Mouse (Mus musculus): ENCODE data around the gene Drap1. TPM values are rescaled to one million over a fixed set of nuclear protein-coding genes. Genes with fewer than 3 reads are reported as not detected.

The Drap1 gene
- polyA plus RNA-seq, 1 experiment from 2014 or later: 108 TPM

- WGBS (ENCODE audit: insufficient replicate concordance): 26% methylated on average over 3 of the region's 3 CpGs
- Histone ChIP-seq H3K36me3 (peaks cover 32% of the 10 kb centered on the region), H3K9ac (peak overlapping the region; percentile 82), H3K4me2 (peak overlapping the region; percentile 90), H3K9me3 (replicated peaks) (no peaks in the 10 kb centered on the region), H3K4me3 (peak overlapping the region; percentile 81), H3K27me3 (replicated peaks) (0 out of 2 replicates have a peak, but pooled peaks cover 5% of the 10 kb centered on the region), H3K27ac (peak overlapping the region; percentile 68; the same call in 1 of the 2 replicates), H3K4me1 (peaks cover 49% of the 10 kb centered on the region)
- no peak for ATAC-seq
These were observed 35.1 kb upstream of the Drap1 start for GRCm38 (mm10) chr19:5459896-5460295.

DNA sequence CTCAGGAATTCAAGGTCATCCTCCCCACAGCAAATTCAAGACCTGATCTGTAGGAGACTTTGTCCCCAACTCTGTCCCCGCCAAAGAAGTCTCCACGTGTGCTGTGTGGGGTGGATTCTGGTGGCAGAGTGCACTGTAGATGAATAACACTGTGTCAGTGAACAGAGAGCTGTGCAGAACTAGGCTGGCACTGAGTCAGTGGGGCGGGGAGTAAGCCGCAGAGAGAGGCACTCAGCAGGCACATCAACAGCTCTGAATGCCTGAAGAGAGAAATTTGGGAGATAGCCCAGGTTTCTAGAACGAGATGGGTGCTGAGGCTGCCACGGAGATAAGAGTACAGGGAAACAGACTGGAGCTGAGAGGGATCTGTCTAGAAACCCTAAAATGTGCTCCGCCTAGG lies 34.2 kb upstream of the Drap1 start:
- WGBS (ENCODE audit: insufficient replicate concordance): 54% methylated on average over 7 of the region's 7 CpGs
- H3K4me1 ChIP-seq: peaks cover 51% of the 10 kb centered on the region
- peaks cover 32% of the 10 kb centered on the region for H3K36me3 ChIP-seq
- H3K27me3 ChIP-seq (replicated peaks): 0 out of 2 replicates have a peak, but pooled peaks cover 5% of the 10 kb centered on the region
- H3K9me3 ChIP-seq (replicated peaks): no peaks in the 10 kb centered on the region
- H3K9ac ChIP-seq: no peak overlapping the region
- H3K4me3 ChIP-seq: no peak overlapping the region
- no peak overlapping the region for H3K27ac ChIP-seq
- H3K4me2 ChIP-seq: no peak overlapping the region
- ATAC-seq: no peak

GRCm38 (mm10) chr19:5457746-5458442 lies 33.1 kb upstream of the Drap1 start, which contains the start of gene Ccdc85b:
Gene Ccdc85b, minus strand, starts transcription at chr19:5457894.
- Histone ChIP-seq H3K4me1 (peaks cover 51% of the 10 kb centered on the region), H3K27ac (peak within 1 kb of the TSS; percentile 61), H3K27me3 (replicated peaks) (0 out of 2 replicates have a peak, but pooled peaks cover 5% of the 10 kb centered on the region), H3K4me2 (peak within 1 kb of the TSS; percentile 87), H3K4me3 (peak within 1 kb of the TSS; percentile 69), H3K9me3 (replicated peaks) (no peaks in the 10 kb centered on the region), H3K9ac (peak within 1 kb of the TSS; percentile 73), H3K36me3 (peaks cover 25% of the 10 kb centered on the region)
- WGBS (ENCODE audit: insufficient replicate concordance): 20% methylated on average over 14 of the region's 14 CpGs
- peak; percentile 7; the same call in 1 of the 2 replicates for ATAC-seq

DNA sequence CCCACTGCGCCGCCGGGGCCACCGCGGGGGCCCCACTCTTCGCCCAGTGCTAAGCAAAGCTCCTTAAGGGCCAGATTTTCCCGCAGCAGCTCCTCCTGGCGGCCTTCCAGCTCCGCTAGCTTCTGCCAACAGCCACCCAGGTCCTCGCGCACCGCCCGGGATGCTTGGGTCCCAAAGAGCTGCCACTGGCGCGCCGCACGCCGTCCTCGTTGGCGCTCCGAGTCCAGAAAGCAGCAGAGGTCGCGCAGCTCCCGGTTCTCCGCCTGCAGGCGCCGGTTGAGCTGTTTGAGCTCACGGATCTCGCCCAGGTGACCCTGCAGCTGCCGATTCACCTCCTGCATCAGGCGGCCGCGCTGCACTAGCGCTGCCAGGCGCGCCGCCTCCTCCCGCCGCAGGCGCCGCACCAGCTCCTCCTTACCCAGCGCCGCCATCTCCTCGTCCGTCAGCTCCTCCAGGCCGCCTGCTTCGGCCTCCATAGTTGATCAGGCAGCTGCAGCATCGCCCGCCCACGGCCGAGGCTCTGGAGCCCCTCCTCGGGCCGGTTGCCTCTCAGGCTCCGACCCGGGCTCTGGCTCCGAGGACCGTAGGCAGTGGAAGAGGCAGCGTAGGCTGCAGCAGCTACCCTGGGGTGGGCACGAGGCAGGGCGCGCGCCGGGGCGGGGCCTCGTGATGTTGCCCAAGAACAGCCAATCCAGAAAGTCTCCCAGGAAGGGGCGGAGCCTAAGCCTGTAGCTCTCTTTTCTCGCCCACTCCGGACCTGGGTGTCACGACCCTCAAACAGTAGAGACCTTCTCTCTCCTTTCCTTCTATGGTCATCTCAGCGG lies 32.4 kb upstream of the Drap1 start:
- Histone ChIP-seq H3K4me1 (peaks cover 51% of the 10 kb centered on the region), H3K4me2 (peak overlapping the region; percentile 87), H3K9ac (peak overlapping the region; percentile 73), H3K27me3 (replicated peaks) (0 out of 2 replicates have a peak, but pooled peaks cover 5% of the 10 kb centered on the region), H3K9me3 (replicated peaks) (no peaks in the 10 kb centered on the region), H3K4me3 (peak overlapping the region; percentile 69), H3K36me3 (peaks cover 19% of the 10 kb centered on the region), H3K27ac (peak overlapping the region; percentile 61)
- WGBS (ENCODE audit: insufficient replicate concordance): 1% methylated on average over 70 of the region's 70 CpGs
- peak; percentile 88 for ATAC-seq

DNA sequence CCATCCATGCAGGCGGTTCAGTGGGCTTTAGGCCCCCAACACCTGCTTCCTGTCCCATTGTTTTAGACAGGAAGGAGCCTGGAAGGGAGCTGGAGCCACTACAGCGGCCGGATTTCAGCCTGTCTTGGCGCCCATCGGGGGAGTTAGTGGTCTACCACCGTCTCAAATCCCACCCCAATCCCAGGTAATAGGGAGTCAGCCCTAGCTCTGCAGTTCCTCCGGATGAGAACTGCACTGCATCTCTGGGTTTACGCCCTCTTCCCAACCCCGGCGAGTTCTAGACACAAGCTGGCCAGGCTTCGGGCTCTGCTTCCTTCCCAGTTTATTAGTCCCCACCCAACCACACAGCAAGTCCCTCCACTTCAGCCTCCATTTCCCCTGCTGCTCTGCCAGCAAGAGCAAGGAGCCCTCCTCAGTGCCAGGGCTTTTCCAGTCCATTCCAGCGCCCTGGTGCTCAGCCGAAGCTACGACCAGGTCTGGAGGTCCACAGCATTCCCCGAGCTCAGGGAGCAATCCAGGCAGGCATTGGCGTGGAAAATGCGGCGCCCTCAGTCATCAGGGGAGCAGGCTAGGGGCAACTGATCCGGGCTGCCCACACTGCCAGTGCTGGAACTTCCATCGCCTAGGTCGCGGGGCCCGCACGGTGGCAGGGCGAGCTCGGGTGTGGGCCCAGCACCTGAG lies 31.6 kb upstream of the Drap1 start:
- 5% methylated on average over 26 of the region's 26 CpGs for WGBS (ENCODE audit: insufficient replicate concordance)
- peak overlapping the region; percentile 73 for H3K9ac ChIP-seq
- peak overlapping the region; percentile 54 for H3K27ac ChIP-seq
- H3K4me3 ChIP-seq: peak overlapping the region; percentile 69
- no peak for ATAC-seq
- H3K4me2 ChIP-seq: peak overlapping the region; percentile 87
- H3K36me3 ChIP-seq: peaks cover 19% of the 10 kb centered on the region
- H3K9me3 ChIP-seq (replicated peaks): no peaks in the 10 kb centered on the region
- peaks cover 48% of the 10 kb centered on the region for H3K4me1 ChIP-seq
- peaks cover 9% of the 10 kb centered on the region for H3K27me3 ChIP-seq (replicated peaks)

DNA sequence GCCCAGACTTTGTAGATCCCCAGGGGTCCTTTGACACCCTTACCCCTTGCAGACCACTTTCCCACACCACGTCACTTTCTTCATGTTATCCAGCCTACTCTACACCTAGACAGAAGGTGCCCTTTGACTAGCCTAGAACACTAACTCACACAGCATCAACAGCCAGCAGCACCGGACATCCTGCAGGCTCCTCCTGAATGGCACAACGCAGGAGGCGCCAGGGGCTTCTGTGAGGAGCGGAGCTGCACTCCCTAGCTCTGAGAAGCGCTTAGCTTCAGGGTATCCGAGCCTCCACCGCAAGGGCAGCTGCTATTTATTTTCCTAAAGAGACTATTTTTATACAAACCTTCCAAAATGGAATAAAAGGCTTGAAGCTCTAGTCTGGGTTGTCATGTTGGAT lies 30.8 kb upstream of the Drap1 start:
- Histone ChIP-seq H3K27me3 (replicated peaks) (peaks cover 17% of the 10 kb centered on the region), H3K4me3 (peak overlapping the region; percentile 69), H3K4me1 (peaks cover 42% of the 10 kb centered on the region), H3K27ac (no peak overlapping the region), H3K9me3 (replicated peaks) (no peaks in the 10 kb centered on the region), H3K4me2 (peak overlapping the region; percentile 87), H3K36me3 (peaks cover 19% of the 10 kb centered on the region), H3K9ac (peak overlapping the region; percentile 73; the same call in 1 of the 2 replicates)
- WGBS (ENCODE audit: insufficient replicate concordance): 68% methylated on average over 8 of the region's 8 CpGs
- no peak for ATAC-seq

DNA sequence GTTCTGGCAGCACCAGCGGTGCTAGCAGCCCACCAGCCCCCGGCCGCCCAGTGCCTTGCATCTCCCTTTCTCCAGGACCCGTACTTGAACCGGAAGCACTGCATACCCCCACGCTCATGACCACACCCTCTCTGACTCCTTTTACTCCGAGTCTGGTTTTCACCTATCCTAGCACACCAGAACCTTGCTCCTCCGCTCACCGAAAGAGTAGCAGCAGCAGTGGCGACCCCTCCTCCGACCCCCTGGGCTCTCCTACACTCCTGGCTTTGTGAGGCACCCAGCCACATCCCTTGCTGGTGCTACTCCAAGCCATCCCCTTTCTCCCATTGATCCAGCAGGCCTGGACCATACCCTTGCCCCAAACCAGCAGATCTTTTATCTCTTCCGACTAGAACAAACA lies 30.3 kb upstream of the Drap1 start:
- peaks cover 22% of the 10 kb centered on the region for H3K27me3 ChIP-seq (replicated peaks)
- peaks cover 19% of the 10 kb centered on the region for H3K36me3 ChIP-seq
- peak overlapping the region; percentile 87 for H3K4me2 ChIP-seq
- no peak overlapping the region for H3K9ac ChIP-seq
- H3K9me3 ChIP-seq (replicated peaks): no peaks in the 10 kb centered on the region
- H3K4me1 ChIP-seq: peaks cover 39% of the 10 kb centered on the region
- no peak for ATAC-seq
- H3K27ac ChIP-seq: no peak overlapping the region
- no peak overlapping the region for H3K4me3 ChIP-seq
- WGBS (ENCODE audit: insufficient replicate concordance): 70% methylated on average over 12 of the region's 12 CpGs

GRCm38 (mm10) chr19:5451766-5452165 lies 27.0 kb upstream of the Drap1 start:
- H3K27ac ChIP-seq: no peak overlapping the region

GRCm38 (mm10) chr19:5449673-5450072 lies 24.9 kb upstream of the Drap1 start:
- Histone ChIP-seq H3K9me3 (replicated peaks) (no peaks in the 10 kb centered on the region), H3K36me3 (peaks cover 11% of the 10 kb centered on the region), H3K27ac (no peak overlapping the region), H3K9ac (no peak overlapping the region), H3K4me1 (peaks cover 23% of the 10 kb centered on the region), H3K4me2 (no peak overlapping the region), H3K4me3 (no peak overlapping the region), H3K27me3 (replicated peaks) (peaks cover 71% of the 10 kb centered on the region)
- no peak for ATAC-seq
- whole genome bisulfite sequencing (ENCODE audit: insufficient replicate concordance): 59% methylated on average over 3 of the region's 3 CpGs

More at GRCm38 (mm10) chr19:5451766-5452165, 27.0 kb upstream of the Drap1 start:
- ATAC-seq: no peak
- H3K4me3 ChIP-seq: no peak overlapping the region
- H3K27me3 ChIP-seq (replicated peaks): peaks cover 50% of the 10 kb centered on the region
- H3K4me2 ChIP-seq: no peak overlapping the region
- no peak overlapping the region for H3K9ac ChIP-seq
- 55% methylated on average over 6 of the region's 6 CpGs for WGBS (ENCODE audit: insufficient replicate concordance)
- H3K9me3 ChIP-seq (replicated peaks): no peaks in the 10 kb centered on the region
- peaks cover 43% of the 10 kb centered on the region for H3K4me1 ChIP-seq
- peaks cover 19% of the 10 kb centered on the region for H3K36me3 ChIP-seq

DNA sequence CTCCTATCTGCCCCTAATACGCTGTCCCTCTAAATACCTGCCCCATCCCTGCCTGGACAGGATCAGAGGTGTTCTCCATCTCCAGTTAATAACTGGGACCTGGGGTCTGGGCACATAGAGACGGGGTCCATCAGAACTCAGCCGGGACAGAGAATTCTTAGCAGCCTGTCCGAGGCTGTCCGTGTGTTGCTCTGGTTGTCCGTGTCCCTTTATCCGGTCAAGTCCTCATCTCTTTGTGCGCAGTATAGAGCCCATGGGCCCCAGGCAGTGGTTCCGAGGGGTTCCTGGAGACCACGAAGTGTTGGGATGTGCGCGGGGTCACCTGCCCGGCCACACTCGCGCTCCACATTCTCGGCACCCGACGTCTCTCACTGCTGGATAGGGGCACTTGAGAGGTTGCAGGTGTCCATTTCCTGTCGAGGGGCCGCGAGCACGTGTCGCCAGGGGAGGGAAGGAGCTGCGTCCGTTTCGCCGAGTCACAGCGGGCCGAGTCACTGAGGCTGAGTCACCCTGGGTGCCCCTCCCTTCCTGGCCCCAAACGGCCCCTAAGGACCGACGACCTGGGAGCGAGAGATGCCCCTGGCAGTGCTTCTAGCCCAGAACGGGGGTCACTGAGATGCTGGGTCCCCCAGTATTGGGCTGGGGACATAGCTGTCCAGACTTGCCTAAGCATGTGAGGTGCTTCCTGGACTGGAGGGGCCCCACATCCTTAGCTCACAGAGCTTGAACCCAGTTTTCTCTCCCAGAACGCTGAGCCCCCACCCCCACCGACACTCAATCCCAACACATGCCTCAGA lies 23.8 kb upstream of the Drap1 start:
- Histone ChIP-seq H3K9ac (peak overlapping the region; percentile 56), H3K27ac (no peak overlapping the region), H3K4me1 (peaks cover 23% of the 10 kb centered on the region), H3K4me2 (peak overlapping the region; percentile 90), H3K4me3 (peak overlapping the region; percentile 59), H3K9me3 (replicated peaks) (no peaks in the 10 kb centered on the region), H3K36me3 (peaks cover under 1% of the 10 kb centered on the region; the same call in 1 of the 2 replicates), H3K27me3 (replicated peaks) (peaks cover 82% of the 10 kb centered on the region)
- ATAC-seq: peak; percentile 79
- WGBS (ENCODE audit: insufficient replicate concordance): 6% methylated on average over 36 of the region's 36 CpGs

All from liver, embryonic 12.5 days (tissue).